Mouse (Mus musculus): ENCODE measurements at regions not wholly inside any gene's neighbourhood (a gene's known extent, or its start where the extent isn't known, plus 50 kb on each side); places are given as distances from the start of the nearest gene placed in this dataset.
A peak's percentile ranks its signal among the peaks of the same experiment; 100 is the strongest.

GRCm38 (mm10) chr4:153227680-153228420, 254.8 kb downstream of the Ajap1 start:
- DNase-seq, result no peak

- DNase-seq, result no peak
Measured at GRCm38 (mm10) chr4:153224618-153225177, 257.9 kb downstream of the Ajap1 start.

GRCm38 (mm10) chr4:153223019-153223418, 259.6 kb downstream of the Ajap1 start:
- DNase-seq, result no peak

- no peak for DNase-seq
Measured at GRCm38 (mm10) chr4:153220485-153220884, 262.1 kb downstream of the Ajap1 start.

GRCm38 (mm10) chr4:153220074-153220473, 262.5 kb downstream of the Ajap1 start:
- DNase-seq, result peak; percentile 20

- peak; percentile 24 for DNase-seq
Measured at GRCm38 (mm10) chr4:153217541-153217980, 265.1 kb downstream of the Ajap1 start.

- no peak for DNase-seq
Measured at GRCm38 (mm10) chr4:153212095-153212494, 270.5 kb downstream of the Ajap1 start.

- no peak for DNase-seq
Measured at GRCm38 (mm10) chr4:153208822-153209221, 273.8 kb downstream of the Ajap1 start.

- DNase-seq, result no peak
Measured at GRCm38 (mm10) chr4:153208215-153208614, 274.4 kb downstream of the Ajap1 start.

GRCm38 (mm10) chr4:153207578-153208102, 275.0 kb downstream of the Ajap1 start:
- DNase-seq, result no peak

- no peak for DNase-seq
Measured at GRCm38 (mm10) chr4:153206789-153207457, 275.7 kb downstream of the Ajap1 start.

GRCm38 (mm10) chr4:153204764-153205163, 277.8 kb downstream of the Ajap1 start:
- no peak for DNase-seq

GRCm38 (mm10) chr4:153200799-153201770, 281.5 kb downstream of the Ajap1 start:
- no peak for DNase-seq

GRCm38 (mm10) chr4:153189485-153189884, 293.1 kb downstream of the Ajap1 start:
- peak; percentile 83 for DNase-seq

- no peak for DNase-seq
Measured at GRCm38 (mm10) chr4:153188504-153189031, 294.0 kb downstream of the Ajap1 start.

- DNase-seq, result no peak
Measured at GRCm38 (mm10) chr4:153187959-153188503, 294.6 kb downstream of the Ajap1 start.

GRCm38 (mm10) chr4:153177496-153177895, 305.1 kb downstream of the Ajap1 start:
- DNase-seq, result no peak

GRCm38 (mm10) chr4:153175660-153176059, 307.0 kb downstream of the Ajap1 start:
- DNase-seq, result peak; percentile 70

- no peak for DNase-seq
Measured at GRCm38 (mm10) chr4:153175077-153175476, 307.5 kb downstream of the Ajap1 start.

- DNase-seq, result no peak
Measured at GRCm38 (mm10) chr4:153169991-153170390, 312.6 kb downstream of the Ajap1 start.

- DNase-seq, result no peak
Measured at GRCm38 (mm10) chr4:153164810-153165209, 317.8 kb downstream of the Ajap1 start.
